Mouse (Mus musculus) stomach, embryonic 14.5 days (tissue): ENCODE results near the gene Klk7. TPM values are rescaled to one million over a fixed set of nuclear protein-coding genes. Genes with fewer than 3 reads are reported as not detected.

Source experiments
- ATAC-seq: fragments of 200-750 bp; cut with Nextera tagmentation; 2 replicates; pipeline ENCODE4 v1.8.0; 2017; ENCODE audit warnings: low read depth, moderate TSS enrichment; ENCODE audit not compliant: insufficient number of reproducible peaks, insufficient read depth, low FRiP score
- H3K27ac ChIP-seq: fragments of 300-500 bp; sonication (generic); 2 replicates; pipeline ENCODE4 v1.5.1; 2014; ENCODE audit warnings: mild to moderate bottlenecking, low read length, moderate library complexity, mixed read lengths
- H3K27me3 ChIP-seq: fragments of 300-500 bp; sonication (generic); 2 replicates; pipeline ENCODE4 v1.6.1; 2014; ENCODE audit warnings: low read length, control low read depth, mixed read lengths; ENCODE audit not compliant: control insufficient read depth, insufficient read depth
- H3K36me3 ChIP-seq: fragments of 300-500 bp; sonication (generic); 2 replicates; pipeline ENCODE4 v1.6.1; 2014; ENCODE audit warnings: mild to moderate bottlenecking, control low read depth, low read length, moderate library complexity, mixed read lengths; ENCODE audit not compliant: control insufficient read depth, insufficient read depth
- H3K4me1 ChIP-seq: fragments of 300-500 bp; sonication (generic); 2 replicates; pipeline ENCODE4 v1.6.1; 2014; ENCODE audit warnings: low read length, control low read depth, mixed read lengths; ENCODE audit not compliant: control insufficient read depth, insufficient read depth
- H3K4me2 ChIP-seq: fragments of 300-500 bp; sonication (generic); replicated peaks from 2 replicates; pipeline ENCODE4 v1.6.1; 2014; ENCODE audit warnings: low read depth, low read length, control low read depth
- H3K4me3 ChIP-seq: fragments of 300-500 bp; sonication (generic); 2 replicates; pipeline ENCODE4 v1.5.1; 2014; ENCODE audit warnings: low read depth, low read length, control low read depth
- H3K9ac ChIP-seq: fragments of 300-500 bp; sonication (generic); replicated peaks from 2 replicates; pipeline ENCODE4 v1.6.1; 2014; ENCODE audit warnings: low read depth, mild to moderate bottlenecking, control low read depth, low read length, moderate library complexity, mixed read lengths
- H3K9me3 ChIP-seq: fragments of 300-500 bp; sonication (generic); 2 replicates; pipeline ENCODE4 v1.6.1; 2016; ENCODE audit warnings: low read depth, low read length, control low read depth; ENCODE audit not compliant: control insufficient read depth
- WGBS: fragments of 180-500 bp; shearing (Covaris S2); extraction: QIAGEN DNeasy Blood & Tissue Kit; methylation state at CpG from one replicate; pipeline ENCODE4 v1.1.7; 2014; 5-methylcytosine and 5-hydroxymethylcytosine counted together
- polyA plus RNA-seq: library from polyadenylated mRNA; unstranded; fragments of >200 nt; fragmentation: Nextera tagmentation; extraction: Ambion mirVana; gene quantifications from 2 replicates; pipeline ENCODE4 v1.2.1, GENCODE M21; 2014

Gene Klk7
- polyA plus RNA-seq: not detected in 2 replicates

- no peak within 1 kb of the TSS for H3K4me3 ChIP-seq
- no peak within 1 kb of the TSS for H3K27ac ChIP-seq
- no peak within 1 kb of the TSS for H3K4me2 ChIP-seq
- no peak for ATAC-seq
- H3K36me3 ChIP-seq: no peaks in the 10 kb centered on the region
- WGBS: 42% methylated on average over 5 of the region's 5 CpGs
- H3K4me1 ChIP-seq: no peaks in the 10 kb centered on the region
- no peaks in the 10 kb centered on the region for H3K27me3 ChIP-seq
- no peak within 1 kb of the TSS for H3K9ac ChIP-seq
- H3K9me3 ChIP-seq: no peaks in the 10 kb centered on the region
Measured at GRCm38 (mm10) chr7:43810994-43811393, at the start of gene Klk7. TSS of gene Klk7 (plus strand) at chr7:43811294.

GRCm38 (mm10) chr7:43766484-43766883, 44.6 kb upstream of the Klk7 start:
- Histone ChIP-seq H3K27me3 (no peaks in the 10 kb centered on the region), H3K9me3 (no peaks in the 10 kb centered on the region), H3K4me3 (no peak overlapping the region), H3K27ac (no peak overlapping the region), H3K9ac (no peak overlapping the region), H3K4me1 (no peaks in the 10 kb centered on the region), H3K4me2 (no peak overlapping the region), H3K36me3 (no peaks in the 10 kb centered on the region)
- peak; percentile 63; the same call in 1 of the 2 replicates for ATAC-seq
- WGBS: 39% methylated on average over 8 of the region's 8 CpGs

GRCm38 (mm10) chr7:43768597-43768996, 42.5 kb upstream of the Klk7 start, which contains the start of gene Klk12:
TSS of gene Klk12 (plus strand) at chr7:43768897.
- ATAC-seq: no peak

GRCm38 (mm10) chr7:43769636-43770035, 41.5 kb upstream of the Klk7 start:
- Histone ChIP-seq H3K27ac (no peak overlapping the region), H3K27me3 (no peaks in the 10 kb centered on the region), H3K4me1 (no peaks in the 10 kb centered on the region), H3K36me3 (no peaks in the 10 kb centered on the region), H3K4me3 (no peak overlapping the region), H3K9ac (no peak overlapping the region), H3K4me2 (no peak overlapping the region), H3K9me3 (no peaks in the 10 kb centered on the region)
- ATAC-seq: no peak
- 92% methylated on average over 8 of the region's 8 CpGs for WGBS

More at GRCm38 (mm10) chr7:43768597-43768996, 42.5 kb upstream of the Klk7 start, which contains the start of gene Klk12:
- Histone ChIP-seq H3K9me3 (no peaks in the 10 kb centered on the region), H3K4me1 (no peaks in the 10 kb centered on the region), H3K27me3 (no peaks in the 10 kb centered on the region), H3K4me2 (no peak within 1 kb of the TSS), H3K9ac (no peak within 1 kb of the TSS), H3K36me3 (no peaks in the 10 kb centered on the region), H3K4me3 (no peak within 1 kb of the TSS), H3K27ac (no peak within 1 kb of the TSS)
- WGBS: 74% methylated on average over 4 of the region's 4 CpGs

GRCm38 (mm10) chr7:43770701-43771100, 40.4 kb upstream of the Klk7 start:
- Histone ChIP-seq H3K27ac (no peak overlapping the region), H3K4me1 (no peaks in the 10 kb centered on the region), H3K9me3 (no peaks in the 10 kb centered on the region), H3K9ac (no peak overlapping the region), H3K36me3 (no peaks in the 10 kb centered on the region), H3K4me2 (no peak overlapping the region), H3K27me3 (no peaks in the 10 kb centered on the region), H3K4me3 (no peak overlapping the region)
- no peak for ATAC-seq
- WGBS: 88% methylated on average over 10 of the region's 10 CpGs

- H3K4me2 ChIP-seq: no peak overlapping the region
- H3K9ac ChIP-seq: no peak overlapping the region
- no peaks in the 10 kb centered on the region for H3K9me3 ChIP-seq
- no peak for ATAC-seq
- H3K4me3 ChIP-seq: no peak overlapping the region
- WGBS: 92% methylated on average over 6 of the region's 6 CpGs
- no peak overlapping the region for H3K27ac ChIP-seq
- H3K4me1 ChIP-seq: no peaks in the 10 kb centered on the region
- H3K36me3 ChIP-seq: no peaks in the 10 kb centered on the region
- H3K27me3 ChIP-seq: no peaks in the 10 kb centered on the region
Measured at GRCm38 (mm10) chr7:43771916-43772315, 39.2 kb upstream of the Klk7 start.

GRCm38 (mm10) chr7:43772901-43773300, 38.2 kb upstream of the Klk7 start:
- Histone ChIP-seq H3K9me3 (no peaks in the 10 kb centered on the region), H3K36me3 (no peaks in the 10 kb centered on the region), H3K27ac (no peak overlapping the region), H3K4me2 (no peak overlapping the region), H3K9ac (no peak overlapping the region), H3K4me3 (no peak overlapping the region), H3K4me1 (no peaks in the 10 kb centered on the region), H3K27me3 (no peaks in the 10 kb centered on the region)
- ATAC-seq: no peak
- WGBS: 74% methylated on average over 3 of the region's 3 CpGs

- no peak within 1 kb of the TSS for H3K9ac ChIP-seq
- no peaks in the 10 kb centered on the region for H3K9me3 ChIP-seq
- no peak within 1 kb of the TSS for H3K4me2 ChIP-seq
- no peak within 1 kb of the TSS for H3K4me3 ChIP-seq
- no peaks in the 10 kb centered on the region for H3K36me3 ChIP-seq
- 86% methylated on average over 5 of the region's 5 CpGs for WGBS
- H3K27me3 ChIP-seq: no peaks in the 10 kb centered on the region
- ATAC-seq: no peak
- peak within 1 kb of the TSS; percentile 58; the same call in 1 of the 2 replicates for H3K27ac ChIP-seq
- no peaks in the 10 kb centered on the region for H3K4me1 ChIP-seq
Measured at GRCm38 (mm10) chr7:43774364-43774763, 36.7 kb upstream of the Klk7 start, which contains the start of gene Klk11. TSS of gene Klk11 (plus strand) at chr7:43774604.

GRCm38 (mm10) chr7:43774802-43775201, 36.3 kb upstream of the Klk7 start:
- Histone ChIP-seq H3K9me3 (no peaks in the 10 kb centered on the region), H3K4me1 (no peaks in the 10 kb centered on the region), H3K36me3 (no peaks in the 10 kb centered on the region), H3K4me3 (no peak overlapping the region), H3K27me3 (no peaks in the 10 kb centered on the region), H3K4me2 (no peak overlapping the region), H3K27ac (peak overlapping the region; percentile 58; the same call in 1 of the 2 replicates), H3K9ac (no peak overlapping the region)
- peak; percentile 50; the same call in 1 of the 2 replicates for ATAC-seq
- WGBS: 58% methylated on average over 6 of the region's 6 CpGs
